Mouse (Mus musculus) kidney, postnatal 14 days (tissue): Measurements from ENCODE around the gene Cfap99.

Experiments used
- DNase-seq: peaks from one replicate; pipeline ENCODE4 v3.0.0; 2022; ENCODE audit warnings: mixed read lengths

Gene Cfap99

GRCm38 (mm10) chr5:34335539-34336096, 47.2 kb downstream of the Cfap99 start:
- DNase-seq: peak; percentile 63

- DNase-seq: peak; percentile 99
These were observed 47.8 kb downstream of the Cfap99 start, which contains the start of gene Rnf4 for GRCm38 (mm10) chr5:34336097-34336774. Gene Rnf4, plus strand, starts transcription at chr5:34336289.

GRCm38 (mm10) chr5:34336775-34337450, 48.5 kb downstream of the Cfap99 start:
- peak; percentile 66 for DNase-seq

- no peak for DNase-seq
These were observed 51.8 kb downstream of the Cfap99 start for GRCm38 (mm10) chr5:34340246-34340645.

DNA sequence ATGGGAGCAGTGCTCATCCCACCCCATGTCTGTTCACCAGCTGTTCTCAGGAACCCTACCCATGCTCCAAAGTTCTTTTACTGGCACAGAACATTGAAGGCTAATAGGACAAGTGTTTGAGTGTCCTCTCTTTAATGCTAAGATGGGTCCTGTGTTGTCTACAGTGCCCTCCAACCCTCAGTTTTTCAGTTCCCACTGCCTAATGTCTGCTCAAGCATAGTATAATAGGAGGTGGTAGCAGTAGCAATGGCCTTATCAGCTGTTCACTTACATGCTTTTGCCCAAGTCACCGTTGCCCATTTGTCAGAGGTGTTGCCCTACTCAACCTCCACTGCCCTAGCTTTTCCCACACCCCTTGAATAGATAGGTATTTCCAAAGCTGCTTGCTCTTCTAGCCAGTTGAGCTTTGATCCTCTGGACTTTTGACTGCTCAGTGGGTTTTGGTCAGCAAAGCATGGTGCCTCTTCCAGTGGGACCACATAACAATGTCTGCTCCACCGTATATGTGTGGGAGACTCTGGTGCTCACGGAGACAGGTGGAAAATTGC, 63.8 kb downstream of the Cfap99 start:
- no peak for DNase-seq

- no peak for DNase-seq
These were observed 71.9 kb downstream of the Cfap99 start for GRCm38 (mm10) chr5:34360261-34360660.

DNA sequence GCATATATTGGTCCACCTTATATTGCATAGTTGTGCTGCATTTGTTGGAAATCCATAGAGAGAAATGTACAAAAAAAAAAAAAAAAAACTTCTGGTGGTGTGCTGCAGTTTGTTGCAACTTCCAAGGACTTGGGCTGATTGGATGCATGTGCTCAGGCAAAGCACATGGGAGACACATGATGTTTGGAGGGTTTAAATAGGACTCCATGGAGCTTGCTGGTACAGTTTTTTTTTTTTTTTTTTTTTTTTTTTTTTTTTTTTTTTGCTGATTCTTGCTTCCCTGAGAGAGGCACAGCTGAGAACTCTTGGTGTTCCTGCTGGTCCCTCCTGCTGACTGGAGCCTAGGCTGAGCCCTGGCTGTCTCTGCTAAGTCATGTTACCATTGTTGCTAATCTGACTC, 74.7 kb downstream of the Cfap99 start:
- no peak for DNase-seq

DNA sequence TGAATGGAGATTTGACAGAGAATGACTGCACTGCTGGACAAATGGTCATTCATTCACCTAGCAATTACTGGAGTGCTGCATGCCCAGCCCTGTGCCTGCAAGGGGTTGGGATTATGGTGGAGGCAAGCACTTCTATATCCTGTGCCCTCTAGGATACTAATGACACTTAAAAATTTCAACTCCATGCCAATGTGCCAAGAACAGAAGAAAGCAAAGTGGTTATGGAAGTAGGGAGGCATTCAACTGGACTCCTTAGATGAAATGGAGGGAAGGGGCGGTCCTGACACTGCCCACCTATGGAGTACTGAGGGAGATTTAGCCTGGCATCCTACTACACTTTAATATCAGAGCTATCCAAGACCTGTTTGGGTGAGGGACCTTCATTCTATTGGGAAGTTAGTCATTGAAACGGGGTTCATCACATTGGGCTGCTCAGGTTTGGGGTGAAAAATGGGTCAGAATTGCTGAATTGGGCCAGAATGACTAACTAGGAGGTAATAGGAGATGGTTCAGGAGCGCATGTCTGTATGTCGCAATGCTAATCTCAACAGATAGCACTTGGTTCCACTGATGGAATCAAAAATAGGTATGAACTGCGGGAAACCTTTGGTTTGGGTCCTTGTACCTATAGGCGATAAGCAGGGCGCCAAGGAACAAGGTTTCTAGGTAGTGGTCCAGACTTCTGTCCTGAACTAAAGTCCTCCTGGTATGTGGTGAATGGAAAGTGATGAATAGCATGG, 80.3 kb downstream of the Cfap99 start:
- no peak for DNase-seq

GRCm38 (mm10) chr5:34369341-34370021, 81.1 kb downstream of the Cfap99 start, which contains the start of gene Fam193a:
Gene Fam193a, plus strand, starts transcription at chr5:34369933.
- DNase-seq: peak; percentile 99

DNA sequence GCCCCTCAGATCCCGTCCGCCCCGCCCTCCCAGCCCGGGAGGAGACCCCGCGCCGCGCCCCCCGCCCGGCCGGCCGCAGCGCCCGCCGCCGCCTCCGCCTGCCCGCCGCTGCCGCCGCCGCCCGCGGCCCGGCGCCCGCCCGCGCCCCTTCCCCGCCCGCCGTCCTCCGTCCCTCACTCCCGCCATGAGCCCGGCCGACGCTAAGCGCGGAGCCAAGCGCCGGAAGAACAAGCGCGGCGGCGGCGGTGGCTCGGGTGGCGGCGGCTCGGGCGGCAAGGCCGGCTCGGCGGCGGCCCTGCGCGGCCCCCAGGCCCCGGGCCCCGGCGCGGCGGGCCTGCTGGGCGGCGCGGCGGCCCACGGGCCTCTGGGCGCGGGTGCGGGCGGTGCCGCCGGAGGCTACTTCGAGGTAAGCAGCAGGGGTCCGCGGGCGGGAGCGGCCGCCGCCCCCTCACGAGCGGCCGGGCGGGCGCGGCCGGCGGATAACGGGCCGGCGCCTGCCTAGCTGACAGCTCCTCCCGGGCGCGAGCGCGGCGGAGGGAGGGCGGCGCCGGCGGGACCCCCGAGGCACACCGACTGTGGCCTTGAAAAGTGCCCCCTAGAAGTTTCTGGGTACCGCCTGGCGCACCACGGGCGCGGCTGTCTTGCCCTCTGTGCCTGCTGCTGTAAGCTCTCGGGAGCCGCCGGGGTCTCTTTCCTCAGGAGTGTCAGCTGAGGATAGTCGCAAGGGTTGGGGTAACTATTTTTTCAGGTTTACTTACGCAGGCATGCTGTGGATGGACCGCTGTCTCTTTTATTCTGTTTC, 81.8 kb downstream of the Cfap99 start:
- DNase-seq: peak; percentile 45

- DNase-seq: no peak
These were observed 82.4 kb downstream of the Cfap99 start for GRCm38 (mm10) chr5:34370840-34371239.

DNA sequence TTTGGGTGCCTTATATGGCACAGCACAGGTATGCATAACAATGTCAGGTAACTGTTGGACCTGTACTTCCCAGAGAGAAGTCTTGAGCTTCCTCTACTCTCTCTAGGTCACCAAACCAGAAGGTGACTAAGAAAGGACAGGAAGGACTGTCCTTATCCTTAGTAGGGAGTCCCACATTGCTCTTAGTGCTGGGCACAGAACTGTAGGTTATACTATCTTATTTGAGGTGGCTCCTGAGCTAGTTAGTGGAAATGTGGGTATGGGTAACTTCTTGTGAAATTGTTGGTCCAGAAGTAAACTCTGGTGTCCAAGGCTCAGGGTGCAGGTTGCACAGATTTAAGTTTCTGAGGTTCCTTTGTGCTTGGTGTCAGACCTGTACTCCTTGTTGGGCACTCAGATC, 83.7 kb downstream of the Cfap99 start:
- no peak for DNase-seq

DNA sequence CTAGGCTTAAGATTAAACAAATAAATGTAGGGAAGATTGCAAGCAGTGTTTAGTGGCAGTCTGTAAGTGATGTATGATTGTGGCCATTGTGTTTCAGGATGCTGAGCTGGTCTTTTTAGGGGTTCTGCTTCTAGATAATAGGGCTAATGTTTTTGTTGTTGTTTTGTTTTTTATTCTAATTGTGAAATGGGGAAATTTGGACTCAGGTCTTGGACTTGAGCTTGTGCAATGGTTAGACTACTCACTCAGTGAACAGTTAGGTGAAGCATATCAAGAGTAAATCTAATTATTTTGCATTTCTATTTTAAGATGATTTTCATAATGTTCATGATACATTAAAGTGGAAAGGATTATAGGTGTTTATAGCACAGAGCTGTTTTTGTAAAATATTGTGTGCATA, 84.1 kb downstream of the Cfap99 start:
- no peak for DNase-seq
